Mouse (Mus musculus): ENCODE measurements around the gene Rsu1. TPM values are rescaled to one million over a fixed set of nuclear protein-coding genes. Genes with fewer than 3 reads are reported as not detected.
"Not testable (repeated sequence)": the region's sequence is repeated elsewhere in the genome, so short reads cannot be mapped to it uniquely, and the experiment has no call there.

Gene Rsu1
- polyA plus RNA-seq, 1 experiment from 2014 or later = 158 TPM

- DNase-seq (ENCODE audit: low spot score) = no peak
Measured at GRCm38 (mm10) chr2:13195540-13195939, 75.7 kb downstream of the Rsu1 start.

DNA sequence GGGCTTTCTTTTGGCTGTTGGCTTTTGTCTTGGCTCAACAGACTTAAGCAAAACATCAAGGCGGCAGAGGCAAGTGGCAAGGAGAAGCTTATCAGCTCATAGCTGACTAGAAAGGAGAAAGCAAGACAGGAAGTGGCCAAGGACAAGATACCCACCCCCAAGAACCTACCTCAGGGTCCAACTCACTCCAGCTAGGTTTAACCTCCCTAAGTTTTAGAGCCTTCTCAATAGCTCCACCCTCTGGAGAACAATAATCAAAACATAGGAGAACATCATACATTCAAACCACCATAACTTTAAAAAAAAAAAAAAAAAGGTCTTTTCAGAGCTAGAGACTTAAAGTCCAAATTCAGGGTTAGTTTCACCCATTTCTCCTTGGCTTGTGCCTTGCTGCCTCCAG is 79.1 kb downstream of the Rsu1 start:
- no peaks in the 10 kb centered on the region for H3K9me3 ChIP-seq (ENCODE audit: low read length)
- H3K4me2 ChIP-seq (replicated peaks; ENCODE audit: low read depth, low read length) = no peak overlapping the region
- ATAC-seq (no peak), DNase-seq (ENCODE audit: low spot score) (no peak)
- TF ChIP-seq CTCF (IDR thresholded peaks at IDR 0.05) (no peak), EP300 (IDR thresholded peaks at IDR 0.05) (no peak)
- H3K4me1 ChIP-seq (ENCODE audit: insufficient read depth, low read depth, low read length) = no peaks in the 10 kb centered on the region
- no peak overlapping the region for H3K27ac ChIP-seq (ENCODE audit: low read length)
- 71% methylated on average over 1 of the region's 1 CpGs for WGBS
- H3K9ac ChIP-seq (replicated peaks; ENCODE audit: low read depth) = no peak overlapping the region
- H3K27me3 ChIP-seq (replicated peaks; ENCODE audit: insufficient read depth, low read length) = no peaks in the 10 kb centered on the region
- no peaks in the 10 kb centered on the region for H3K36me3 ChIP-seq (ENCODE audit: insufficient read depth, low read length)
- H3K4me3 ChIP-seq (ENCODE audit: low read depth, low read length) = no peak overlapping the region

More at GRCm38 (mm10) chr2:13195540-13195939, 75.7 kb downstream of the Rsu1 start:
- H3K4me3 ChIP-seq (ENCODE audit: low read depth, low read length) = no peak overlapping the region
- no peak for TF ChIP-seq EP300 (IDR thresholded peaks at IDR 0.05)
- no peak for TF ChIP-seq CTCF (IDR thresholded peaks at IDR 0.05)
- no peak overlapping the region for H3K27ac ChIP-seq (ENCODE audit: low read length)
- ATAC-seq = no peak
- H3K4me1 ChIP-seq (ENCODE audit: insufficient read depth, low read depth, low read length) = no peaks in the 10 kb centered on the region
- no peaks in the 10 kb centered on the region for H3K27me3 ChIP-seq (replicated peaks; ENCODE audit: insufficient read depth, low read length)
- 65% methylated on average over 7 of the region's 7 CpGs for WGBS
- no peaks in the 10 kb centered on the region for H3K36me3 ChIP-seq (ENCODE audit: insufficient read depth, low read length)
- no peak overlapping the region for H3K4me2 ChIP-seq (replicated peaks; ENCODE audit: low read depth, low read length)
- no peaks in the 10 kb centered on the region for H3K9me3 ChIP-seq (ENCODE audit: low read length)
- no peak overlapping the region for H3K9ac ChIP-seq (replicated peaks; ENCODE audit: low read depth)

DNA sequence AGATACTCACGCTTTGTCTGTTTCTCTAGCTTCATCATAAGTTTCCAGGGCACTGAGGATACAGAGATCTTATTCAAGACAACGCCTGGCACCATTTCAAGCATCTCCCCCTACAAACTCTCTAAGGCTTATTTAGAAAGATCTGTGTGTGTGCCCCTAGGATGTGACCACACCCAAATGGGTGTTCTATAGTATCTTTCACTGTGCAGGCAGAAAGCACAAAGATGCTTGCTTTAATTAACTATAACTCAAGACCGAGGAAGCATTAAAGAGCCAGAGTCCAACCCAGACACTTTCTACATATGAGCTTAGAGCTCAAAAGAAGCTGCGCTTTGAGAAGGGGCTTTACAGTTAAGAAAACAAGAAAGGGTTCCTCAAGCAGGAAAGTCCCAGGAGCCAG is 80.4 kb downstream of the Rsu1 start:
- no peak overlapping the region for H3K9ac ChIP-seq (replicated peaks; ENCODE audit: low read depth)
- no peaks in the 10 kb centered on the region for H3K9me3 ChIP-seq (ENCODE audit: low read length)
- no peaks in the 10 kb centered on the region for H3K4me1 ChIP-seq (ENCODE audit: insufficient read depth, low read depth, low read length)
- no peak overlapping the region for H3K4me2 ChIP-seq (replicated peaks; ENCODE audit: low read depth, low read length)
- ATAC-seq = no peak
- DNase-seq (ENCODE audit: low spot score) = no peak
- H3K36me3 ChIP-seq (ENCODE audit: insufficient read depth, low read length) = no peaks in the 10 kb centered on the region
- H3K27ac ChIP-seq (ENCODE audit: low read length) = no peak overlapping the region
- TF ChIP-seq CTCF (IDR thresholded peaks at IDR 0.05) = no peak
- no peak for TF ChIP-seq EP300 (IDR thresholded peaks at IDR 0.05)
- H3K4me3 ChIP-seq (ENCODE audit: low read depth, low read length) = no peak overlapping the region
- no peaks in the 10 kb centered on the region for H3K27me3 ChIP-seq (replicated peaks; ENCODE audit: insufficient read depth, low read length)
- WGBS = 95% methylated on average over 4 of the region's 4 CpGs

DNA sequence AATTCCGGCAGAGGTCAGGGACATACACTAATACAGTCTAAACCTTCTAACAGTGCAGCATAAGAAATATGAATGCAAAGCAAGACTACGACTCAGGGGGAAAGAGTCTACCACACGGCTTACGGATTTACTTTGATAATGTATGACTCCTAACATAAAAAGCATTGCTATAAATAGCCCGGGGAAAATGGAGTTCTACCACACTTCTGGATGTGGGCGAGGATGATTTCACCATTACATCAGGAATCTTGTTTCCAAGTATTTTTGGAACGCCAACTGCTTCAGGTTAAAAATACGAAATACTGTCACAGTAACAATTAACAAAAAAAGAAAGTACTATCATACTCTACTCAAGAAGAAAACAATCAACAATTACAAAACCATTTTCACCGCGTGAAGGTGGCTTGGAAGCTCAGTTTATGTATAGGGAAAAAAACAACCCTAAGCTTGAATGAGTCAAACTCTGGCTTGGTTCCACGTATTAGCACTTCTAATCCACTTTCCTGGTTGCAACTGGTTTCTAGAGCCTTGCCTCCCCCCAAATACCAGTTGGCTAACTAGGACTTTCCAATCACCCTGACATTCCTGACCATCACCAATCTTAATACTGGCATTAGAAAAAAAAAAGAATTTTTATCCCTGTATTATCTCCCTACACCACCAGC is 82.3 kb downstream of the Rsu1 start:
- Histone ChIP-seq H3K9me3 (ENCODE audit: low read length) (no peaks in the 10 kb centered on the region), H3K9ac (replicated peaks; ENCODE audit: low read depth) (no peak overlapping the region), H3K4me3 (ENCODE audit: low read depth, low read length) (no peak overlapping the region), H3K4me1 (ENCODE audit: insufficient read depth, low read depth, low read length) (no peaks in the 10 kb centered on the region), H3K36me3 (ENCODE audit: insufficient read depth, low read length) (no peaks in the 10 kb centered on the region), H3K27me3 (replicated peaks; ENCODE audit: insufficient read depth, low read length) (no peaks in the 10 kb centered on the region), H3K4me2 (replicated peaks; ENCODE audit: low read depth, low read length) (no peak overlapping the region), H3K27ac (ENCODE audit: low read length) (no peak overlapping the region)
- ATAC-seq = no peak
- WGBS = 87% methylated on average over 11 of the region's 11 CpGs
- no peak for DNase-seq (ENCODE audit: low spot score)
- TF ChIP-seq EP300 (IDR thresholded peaks at IDR 0.05) = no peak
- TF ChIP-seq CTCF (IDR thresholded peaks at IDR 0.05) = no peak

GRCm38 (mm10) chr2:13183124-13183523 is 88.1 kb downstream of the Rsu1 start:
- Histone ChIP-seq H3K4me2 (replicated peaks; ENCODE audit: low read depth, low read length) (no peak overlapping the region), H3K9ac (replicated peaks; ENCODE audit: low read depth) (no peak overlapping the region), H3K4me1 (ENCODE audit: insufficient read depth, low read depth, low read length) (no peaks in the 10 kb centered on the region), H3K27ac (ENCODE audit: low read length) (no peak overlapping the region), H3K9me3 (ENCODE audit: low read length) (no peaks in the 10 kb centered on the region), H3K36me3 (ENCODE audit: insufficient read depth, low read length) (no peaks in the 10 kb centered on the region), H3K4me3 (ENCODE audit: low read depth, low read length) (no peak overlapping the region), H3K27me3 (replicated peaks; ENCODE audit: insufficient read depth, low read length) (no peaks in the 10 kb centered on the region)
- TF ChIP-seq CTCF (IDR thresholded peaks at IDR 0.05) = no peak
- no peak for ATAC-seq
- no peak for DNase-seq (ENCODE audit: low spot score)
- WGBS = 89% methylated on average over 3 of the region's 3 CpGs

DNA sequence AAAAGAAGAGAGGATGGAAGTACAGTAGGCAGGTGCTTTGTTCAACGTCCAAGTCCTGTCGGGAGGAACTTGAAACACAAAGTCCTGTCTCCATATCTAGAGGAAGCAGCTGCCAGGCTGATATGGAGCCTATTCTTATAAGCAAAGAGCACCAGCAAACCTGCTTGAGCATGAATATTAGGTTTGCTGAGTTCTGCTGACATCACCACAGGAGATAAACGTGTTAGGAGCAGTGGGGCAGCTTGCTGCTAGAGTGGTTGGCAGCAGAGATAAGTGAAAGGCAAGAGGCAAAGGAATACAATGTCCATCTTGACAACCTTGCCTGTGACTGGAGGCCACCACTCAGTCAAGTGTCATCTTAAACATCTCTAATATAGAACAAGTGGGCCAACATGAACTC is 89.3 kb downstream of the Rsu1 start:
- not testable (repeated sequence) for H3K9ac ChIP-seq (replicated peaks; ENCODE audit: low read depth); ATAC-seq; H3K36me3 ChIP-seq (ENCODE audit: insufficient read depth, low read length); H3K27me3 ChIP-seq (replicated peaks; ENCODE audit: insufficient read depth, low read length); H3K4me1 ChIP-seq (ENCODE audit: insufficient read depth, low read depth, low read length); H3K27ac ChIP-seq (ENCODE audit: low read length); H3K4me2 ChIP-seq (replicated peaks; ENCODE audit: low read depth, low read length); H3K9me3 ChIP-seq (ENCODE audit: low read length); H3K4me3 ChIP-seq (ENCODE audit: low read depth, low read length); DNase-seq (ENCODE audit: low spot score)
- WGBS = no CpG with 5 or more reads among the region's 3 CpGs
